Mouse (Mus musculus) liver, adult 2 months (tissue): Measurements from ENCODE around the gene Abcc9. TPM values are rescaled to one million over a fixed set of nuclear protein-coding genes. Genes with fewer than 3 reads are reported as not detected.
A peak's percentile ranks its signal among the peaks of the same experiment; 100 is the strongest.

Experiments
- DNase-seq: peaks from one replicate; pipeline ENCODE4 v3.0.0-alpha.2; 2011; ENCODE audit warnings: low read depth, low spot score; ENCODE audit errors: extremely low read depth
- H3K27ac ChIP-seq: fragments of 200-500 bp; replicated peaks from 2 replicates; pipeline ENCODE4 v1.5.1; 2012; ENCODE audit warnings: low read depth, mild to moderate bottlenecking, control low read depth, inconsistent platforms, low read length; ENCODE audit not compliant: insufficient read depth
- H3K27me3 ChIP-seq: fragments of 200-500 bp; 2 replicates; pipeline ENCODE4 v1.6.1; 2012; ENCODE audit warnings: mild to moderate bottlenecking, moderate library complexity, low read length, inconsistent platforms; ENCODE audit not compliant: control insufficient read depth, insufficient read depth
- H3K36me3 ChIP-seq: fragments of 200-500 bp; 2 replicates; pipeline ENCODE4 v1.6.1; 2012; ENCODE audit warnings: low read length, inconsistent platforms; ENCODE audit not compliant: control insufficient read depth, insufficient read depth
- H3K4me1 ChIP-seq: fragments of 200-500 bp; 2 replicates; pipeline ENCODE4 v1.6.1; 2011; ENCODE audit warnings: low read length; ENCODE audit not compliant: control insufficient read depth, insufficient read depth
- H3K4me3 ChIP-seq: fragments of 200-500 bp; 2 replicates; pipeline ENCODE4 v1.5.1; 2011; ENCODE audit warnings: low read depth, mild to moderate bottlenecking, control low read depth, low read length, moderate library complexity; ENCODE audit not compliant: insufficient read depth
- H3K79me2 ChIP-seq: fragments of 200-500 bp; 2 replicates; pipeline ENCODE4 v1.6.1; 2012; ENCODE audit warnings: inconsistent platforms, mild to moderate bottlenecking, low read length, moderate library complexity; ENCODE audit not compliant: control insufficient read depth, insufficient read depth
- H3K9ac ChIP-seq: fragments of 200-500 bp; 2 replicates; pipeline ENCODE4 v1.6.1; 2012; ENCODE audit warnings: low read depth, mild to moderate bottlenecking, control low read depth, inconsistent platforms, low read length
- CTCF ChIP-seq: fragments of 200-500 bp; IDR thresholded peaks from 2 replicates; pipeline ENCODE4 v1.5.1; 2011; ENCODE audit warnings: low read depth, low read length, control low read depth
- POLR2A ChIP-seq: fragments of 200-500 bp; IDR thresholded peaks from 2 replicates; pipeline ENCODE4 v1.6.1; 2011; ENCODE audit warnings: low read length, control low read depth; ENCODE audit not compliant: insufficient read depth; ENCODE audit errors: extremely low read depth
- WGBS: fragments of 180-500 bp; shearing (Covaris S2); methylation state at CpG from one replicate; pipeline ENCODE4 v1.1.7; 2018; 5-methylcytosine and 5-hydroxymethylcytosine counted together
- polyA plus RNA-seq: library from polyadenylated mRNA; depleted of rRNA; stranded (reverse); fragments of >200 nt; gene quantifications from 2 replicates; pipeline ENCODE4 v1.2.3, GENCODE M21; 2012
- total RNA-seq: library from RNA; depleted of rRNA; stranded (reverse); fragments of >200 nt; gene quantifications from 2 replicates; pipeline ENCODE4 v1.2.3, GENCODE M21; 2014

Abcc9 gene
- total and polyA plus RNA-seq, 2 experiments = 3.3 to 12.3 TPM

DNA sequence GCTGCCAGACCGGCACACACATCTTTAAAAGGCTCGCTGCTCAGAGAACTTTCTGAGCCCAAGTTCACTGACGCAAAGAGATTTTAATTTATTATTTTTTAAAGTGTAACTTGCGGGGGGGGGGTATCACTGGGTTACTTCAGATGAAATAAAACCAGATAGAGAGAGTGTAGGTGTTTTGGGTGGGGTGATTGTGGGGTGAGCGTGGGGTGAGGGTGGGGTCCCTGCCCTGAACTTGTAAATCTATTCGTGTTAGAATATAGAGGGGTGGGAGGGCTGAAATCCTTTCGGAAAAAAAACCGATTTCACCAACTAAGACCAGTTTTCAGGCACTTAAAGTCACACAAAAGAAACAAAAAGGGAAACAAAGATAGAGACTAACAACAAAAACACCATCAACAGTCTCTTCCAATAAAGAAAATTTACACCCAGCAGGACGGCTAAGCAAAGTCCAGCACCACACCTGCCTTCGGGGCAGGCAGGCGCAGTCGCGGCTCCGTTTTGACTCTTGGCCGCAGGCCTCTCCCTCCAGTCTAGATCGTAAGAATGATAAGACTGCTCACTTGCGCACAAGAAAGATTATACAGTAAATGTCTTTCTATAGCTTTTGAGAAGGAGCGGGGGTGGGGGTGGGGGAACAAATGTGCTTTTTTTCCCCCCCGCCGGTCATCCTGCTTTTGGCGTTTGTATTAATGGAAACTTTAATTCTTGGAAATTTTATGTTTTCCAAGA is 130.3 kb downstream of the Abcc9 start:
- no peak for TF ChIP-seq POLR2A
- TF ChIP-seq CTCF = no peak
- no peak for DNase-seq
- 9% methylated on average over 21 of the region's 21 CpGs for WGBS
- Histone ChIP-seq H3K27ac (0 out of 2 replicates have a peak overlapping the region, but pooled peaks have one; percentile 2), H3K9ac (peak overlapping the region; percentile 32), H3K27me3 (0 out of 2 replicates have a peak, but pooled peaks cover 2% of the 10 kb centered on the region), H3K36me3 (no peaks in the 10 kb centered on the region), H3K4me1 (peaks cover 5% of the 10 kb centered on the region), H3K4me3 (peak overlapping the region; percentile 44; the same call in 1 of the 2 replicates), H3K79me2 (no peaks in the 10 kb centered on the region)

DNA sequence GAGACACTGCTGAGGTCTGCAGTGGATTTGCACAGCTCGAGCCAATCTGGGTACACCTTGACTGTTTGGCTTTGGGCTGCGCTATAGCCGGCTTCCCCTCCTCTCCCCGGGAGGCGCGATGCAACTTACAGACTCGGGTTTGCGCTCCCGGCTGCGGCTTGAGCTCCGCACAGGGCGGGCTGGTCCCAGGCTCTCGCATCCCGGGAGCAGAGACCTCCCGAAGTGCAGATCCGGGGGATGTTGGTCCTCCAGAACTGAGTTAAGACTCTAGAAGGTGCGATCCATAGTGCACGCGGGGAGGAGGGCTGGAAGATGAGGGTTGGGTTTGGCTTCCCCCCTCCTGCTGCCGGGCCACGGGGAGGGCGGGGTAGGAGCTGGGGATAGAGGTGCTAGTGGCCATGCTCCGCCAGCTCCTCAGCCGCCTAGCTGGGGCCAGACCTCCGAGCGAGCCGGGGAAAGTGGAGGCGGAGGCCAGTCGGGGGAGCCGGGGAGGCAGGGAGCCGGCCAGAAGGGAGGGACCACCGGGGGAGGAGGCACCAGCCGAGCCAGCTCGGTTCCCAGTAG is 131.0 kb downstream of the Abcc9 start, which contains the start of gene Kcnj8:
TSS of gene Kcnj8 (minus strand) at position 560 of the 564 bp plus-strand sequence.
- under 1% methylated on average over 34 of the region's 34 CpGs for WGBS

DNA sequence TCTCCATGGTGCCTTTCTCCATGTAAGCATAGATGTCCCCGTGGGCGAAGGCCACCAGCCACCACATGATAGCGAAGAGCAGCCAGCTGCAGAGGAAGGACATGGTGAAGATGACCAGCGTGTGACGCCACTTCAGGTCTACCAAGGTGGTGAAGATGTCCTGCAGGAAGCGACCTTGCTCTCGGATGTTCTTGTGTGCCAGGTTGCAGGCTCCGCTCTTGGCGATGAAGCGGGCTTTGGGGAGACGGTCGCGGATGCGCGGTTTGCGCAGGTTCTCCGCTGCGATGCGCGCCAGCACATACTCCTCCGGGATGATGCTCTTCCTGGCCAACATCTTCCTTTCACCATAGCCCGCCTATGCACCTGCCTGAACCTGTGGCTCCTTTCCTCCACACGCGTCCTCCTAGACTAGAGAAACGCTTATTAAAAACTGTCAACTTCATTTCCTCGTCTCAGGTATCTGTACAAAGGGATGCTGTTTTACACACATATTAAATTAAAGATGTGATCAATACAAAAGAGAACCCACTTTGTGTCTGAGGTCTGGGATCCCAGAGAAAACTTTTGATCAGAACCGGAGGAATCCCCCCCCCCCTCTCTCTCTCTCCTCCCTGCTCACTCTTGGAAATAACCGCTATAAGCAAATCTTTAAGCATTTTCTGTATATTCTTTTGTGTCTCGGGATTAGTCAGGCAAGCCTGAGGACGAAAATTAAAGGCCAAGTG is 131.9 kb downstream of the Abcc9 start:
- no peak for TF ChIP-seq POLR2A
- TF ChIP-seq CTCF = no peak
- Histone ChIP-seq H3K27me3 (0 out of 2 replicates have a peak, but pooled peaks cover 2% of the 10 kb centered on the region), H3K4me3 (peak overlapping the region; percentile 38; the same call in 1 of the 2 replicates), H3K79me2 (no peaks in the 10 kb centered on the region), H3K27ac (no peak overlapping the region), H3K36me3 (no peaks in the 10 kb centered on the region), H3K9ac (0 out of 2 replicates have a peak overlapping the region, but pooled peaks have one; percentile 41), H3K4me1 (peaks cover 5% of the 10 kb centered on the region)
- WGBS = 33% methylated on average over 30 of the region's 30 CpGs
- DNase-seq = no peak

More for the DNA sequence above, 131.0 kb downstream of the Abcc9 start, which contains the start of gene Kcnj8:
- Histone ChIP-seq H3K9ac (peak within 1 kb of the TSS; percentile 32), H3K79me2 (no peaks in the 10 kb centered on the region), H3K27ac (0 out of 2 replicates have a peak within 1 kb of the TSS, but pooled peaks have one; percentile 3), H3K27me3 (0 out of 2 replicates have a peak, but pooled peaks cover 2% of the 10 kb centered on the region), H3K4me3 (peak within 1 kb of the TSS; percentile 44), H3K4me1 (peaks cover 5% of the 10 kb centered on the region), H3K36me3 (no peaks in the 10 kb centered on the region)
- no peak for TF ChIP-seq CTCF
- TF ChIP-seq POLR2A = no peak
- no peak for DNase-seq

DNA sequence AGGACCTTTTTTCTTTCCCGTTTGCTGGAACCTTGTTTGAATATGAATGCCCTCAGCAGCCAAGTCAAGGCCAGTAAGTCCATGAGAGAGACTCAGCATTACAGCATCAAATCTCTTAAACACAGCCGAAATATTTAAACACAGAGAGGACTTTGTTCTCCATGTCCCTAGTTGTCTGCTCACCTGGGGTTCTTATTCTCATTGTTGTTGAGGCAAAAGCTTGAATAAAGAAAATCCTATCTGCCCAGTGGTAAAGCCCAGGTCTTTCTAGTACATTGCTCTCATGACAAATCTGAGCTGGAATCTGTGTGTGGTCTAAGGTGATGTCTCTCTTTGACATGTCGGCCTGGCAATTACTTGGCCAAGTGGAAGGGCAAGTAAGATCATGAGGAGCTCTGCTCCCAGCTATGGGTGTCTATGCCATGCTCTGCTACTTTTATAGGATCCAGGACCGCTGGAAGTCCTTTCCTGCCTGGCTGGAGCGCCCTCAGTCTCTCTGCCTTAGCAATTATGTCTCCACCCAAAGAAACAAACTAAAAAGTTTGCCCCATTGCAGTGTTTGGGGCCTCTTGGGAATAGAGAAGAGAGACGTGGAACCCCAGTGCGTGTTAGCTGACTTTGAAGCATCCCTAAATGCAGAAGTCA is 133.3 kb downstream of the Abcc9 start:
- TF ChIP-seq CTCF (no peak), POLR2A (no peak)
- no peak overlapping the region for H3K9ac ChIP-seq
- H3K36me3 ChIP-seq = no peaks in the 10 kb centered on the region
- peaks cover 6% of the 10 kb centered on the region for H3K4me1 ChIP-seq
- 0 out of 2 replicates have a peak, but pooled peaks cover 2% of the 10 kb centered on the region for H3K27me3 ChIP-seq
- peak; percentile 28 for DNase-seq
- WGBS = 65% methylated on average over 7 of the region's 7 CpGs
- H3K27ac ChIP-seq = no peak overlapping the region
- no peak overlapping the region for H3K4me3 ChIP-seq
- H3K79me2 ChIP-seq = no peaks in the 10 kb centered on the region

DNA sequence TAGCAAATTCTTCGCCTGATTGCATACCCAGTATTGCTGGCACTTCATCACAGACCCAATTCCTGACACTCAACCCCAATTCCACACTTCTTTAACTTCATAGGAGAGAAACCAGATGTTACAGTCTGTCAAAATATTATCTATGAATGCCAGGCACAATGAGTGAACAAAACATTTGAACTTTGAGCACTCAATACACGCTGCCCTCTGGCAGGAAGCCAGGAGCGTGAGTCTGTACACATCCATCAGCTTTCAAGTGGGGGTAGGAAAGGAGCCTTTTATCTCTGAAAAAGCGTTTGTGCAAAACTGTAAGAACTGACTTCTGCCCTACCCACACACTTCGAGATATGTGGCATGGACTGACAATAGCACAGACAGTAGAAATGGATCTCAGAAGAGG is 134.7 kb downstream of the Abcc9 start:
- H3K79me2 ChIP-seq = no peaks in the 10 kb centered on the region
- no peak overlapping the region for H3K9ac ChIP-seq
- TF ChIP-seq CTCF (no peak), POLR2A (no peak)
- no peak overlapping the region; the same call in 1 of the 2 replicates for H3K27ac ChIP-seq
- DNase-seq = peak; percentile 86
- H3K4me1 ChIP-seq = peaks cover 6% of the 10 kb centered on the region
- 7% methylated on average over 5 of the region's 5 CpGs for WGBS
- no peak overlapping the region for H3K4me3 ChIP-seq
- H3K27me3 ChIP-seq = 0 out of 2 replicates have a peak, but pooled peaks cover 2% of the 10 kb centered on the region
- no peaks in the 10 kb centered on the region for H3K36me3 ChIP-seq
